Mouse (Mus musculus) cerebellum, postnatal 4 days (tissue): Measurements from ENCODE around the gene Smarcc1.
A peak's percentile ranks its signal among the peaks of the same experiment; 100 is the strongest.
"Not testable (repeated sequence)": the region's sequence is repeated elsewhere in the genome, so short reads cannot be mapped to it uniquely, and the experiment has no call there.

Source experiments
- DNase-seq, 2 experiments: peaks; one replicate each; pipeline ENCODE4 v3.0.0; 2022; ENCODE audit warnings: low spot score in 2 of 2, mixed read lengths in 1 of 2

The Smarcc1 gene

DNA sequence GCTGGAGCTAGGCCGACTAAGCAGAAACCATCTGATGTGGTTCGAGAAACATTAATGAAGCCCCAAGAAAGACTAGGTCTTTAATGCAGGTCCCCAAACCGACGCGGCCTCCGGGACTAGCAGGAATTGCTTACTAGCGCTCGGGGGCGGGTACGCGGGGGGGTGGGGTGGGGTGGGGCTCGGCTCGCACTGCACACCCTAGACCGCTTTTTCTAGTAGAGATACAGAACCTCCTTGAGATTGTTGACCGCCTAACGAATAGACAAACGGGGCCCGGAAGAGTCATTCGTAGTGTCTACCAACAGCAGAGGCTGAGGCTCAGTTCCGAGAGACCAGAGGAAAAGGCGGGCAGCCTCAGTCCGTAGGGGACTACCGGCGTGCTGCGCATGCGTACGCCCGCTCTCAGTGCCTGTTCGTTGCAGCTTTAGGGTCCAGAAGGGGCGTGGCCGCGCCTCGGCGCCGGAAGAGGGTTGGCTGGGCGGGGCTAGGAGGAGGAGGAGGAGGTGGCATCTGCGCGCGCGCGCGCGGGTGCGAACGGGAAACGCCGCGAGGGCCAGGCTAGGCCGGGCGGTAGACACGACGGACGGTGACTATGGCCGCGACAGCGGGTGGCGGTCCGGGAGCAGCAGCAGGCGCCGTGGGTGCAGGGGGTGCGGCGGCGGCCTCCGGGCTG is 14.2 kb downstream of the Smarcc1 start:
- peak; percentile 98 to 99 for DNase-seq

- no peak for DNase-seq
Measured at GRCm38 (mm10) chr9:110132201-110132605, 14.7 kb downstream of the Smarcc1 start.

DNA sequence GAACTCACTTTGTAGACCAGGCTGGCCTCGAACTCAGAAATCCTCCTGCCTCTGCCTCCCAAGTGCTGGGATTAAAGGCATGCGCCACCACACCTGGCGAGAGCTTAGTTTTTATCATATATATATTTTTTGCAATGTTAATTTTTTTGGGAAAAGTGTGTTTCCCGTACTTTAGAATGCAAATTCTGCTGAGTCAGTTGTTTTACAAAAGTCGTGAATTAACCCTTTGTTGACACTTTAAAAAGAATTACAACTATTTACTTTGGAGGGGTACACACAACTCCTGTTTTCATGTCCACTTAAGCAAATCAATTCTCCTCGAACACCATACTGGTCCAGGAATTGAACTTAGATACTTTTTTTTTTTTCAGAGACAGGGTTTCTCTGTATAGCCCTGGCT is 15.4 kb downstream of the Smarcc1 start:
- no peak for DNase-seq

DNA sequence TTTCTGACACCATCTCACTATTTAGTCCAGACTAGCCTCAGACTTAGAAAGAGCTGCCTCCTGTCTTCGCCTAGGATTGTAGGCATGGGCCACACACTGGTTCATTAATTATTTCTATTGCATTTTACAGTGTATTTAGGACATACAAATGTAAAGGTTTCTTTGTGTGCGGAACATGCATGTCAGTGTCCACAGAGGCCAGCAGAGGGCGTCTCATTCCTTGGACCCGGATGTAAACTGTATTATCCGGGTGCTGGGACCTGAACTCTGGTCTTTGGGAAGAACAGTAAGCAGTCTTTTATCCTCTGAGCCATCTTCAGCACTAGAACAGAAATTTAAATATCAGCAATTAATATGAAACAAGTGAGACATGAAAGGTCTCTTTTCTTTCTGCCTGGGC is 16.7 kb downstream of the Smarcc1 start:
- DNase-seq: no peak

- no peak for DNase-seq
Measured at GRCm38 (mm10) chr9:110139119-110139518, 21.6 kb downstream of the Smarcc1 start.

- no peak for DNase-seq
Measured at GRCm38 (mm10) chr9:110142097-110142496, 24.6 kb downstream of the Smarcc1 start.

DNA sequence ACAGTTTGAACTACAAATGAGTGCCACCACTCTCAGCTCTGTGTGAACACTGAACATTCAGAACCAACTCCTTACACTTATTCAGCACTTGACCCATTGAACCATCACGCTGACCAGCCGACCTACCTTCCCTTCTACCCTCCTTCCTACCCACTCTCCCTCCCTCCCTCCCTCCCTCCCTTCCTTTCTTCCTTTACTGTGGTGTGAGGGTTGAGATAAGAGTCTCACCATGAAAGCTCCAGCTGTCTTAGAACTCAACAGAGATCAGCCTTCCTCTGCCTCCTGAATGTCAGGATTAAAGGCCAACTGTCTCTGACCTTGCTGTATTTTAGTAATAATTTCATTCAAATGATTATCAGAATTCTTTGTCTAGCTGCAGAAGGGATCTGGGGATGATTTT is 31.1 kb downstream of the Smarcc1 start:
- DNase-seq: no peak

- DNase-seq: no peak
Measured at GRCm38 (mm10) chr9:110159036-110159435, 41.5 kb downstream of the Smarcc1 start.

DNA sequence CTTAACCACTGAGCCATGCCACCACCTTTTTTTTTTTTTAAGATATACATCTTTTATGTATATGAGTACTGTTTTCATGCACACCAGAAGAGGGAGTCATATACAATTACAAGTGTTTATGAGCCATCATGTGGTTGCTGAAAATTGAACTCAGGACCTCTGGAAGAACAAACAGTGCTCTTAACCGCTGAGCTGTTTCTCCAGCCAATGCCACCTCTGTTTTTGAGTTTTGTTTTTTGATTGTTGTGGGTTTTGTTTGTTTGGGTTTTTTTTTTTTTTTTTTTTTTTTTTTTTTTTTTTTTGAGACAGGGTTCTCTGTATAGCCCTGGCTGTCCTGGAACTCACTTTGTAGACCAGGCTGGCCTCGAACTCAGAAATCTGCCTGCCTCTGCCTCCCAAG is 43.0 kb downstream of the Smarcc1 start:
- DNase-seq: not testable (repeated sequence)

DNA sequence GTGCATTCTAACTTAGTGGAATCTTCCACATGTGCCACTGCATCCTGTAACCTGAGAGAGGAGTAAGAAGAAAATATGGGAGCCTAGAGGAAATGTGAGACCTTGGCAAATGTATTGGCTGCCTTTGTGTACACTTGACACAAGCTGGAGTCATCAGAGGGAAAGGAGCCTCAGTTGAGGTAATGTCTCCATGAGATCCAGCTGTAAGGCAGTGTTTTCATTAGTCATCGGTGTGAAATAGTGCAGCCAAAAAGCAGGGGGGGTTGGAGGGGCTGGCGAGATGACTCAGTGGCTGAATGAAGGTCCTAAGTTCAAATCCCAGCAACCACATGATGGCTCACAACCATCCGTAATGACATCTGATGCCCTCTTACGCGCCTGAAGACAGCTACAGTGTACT is 44.9 kb downstream of the Smarcc1 start:
- no peak for DNase-seq

DNA sequence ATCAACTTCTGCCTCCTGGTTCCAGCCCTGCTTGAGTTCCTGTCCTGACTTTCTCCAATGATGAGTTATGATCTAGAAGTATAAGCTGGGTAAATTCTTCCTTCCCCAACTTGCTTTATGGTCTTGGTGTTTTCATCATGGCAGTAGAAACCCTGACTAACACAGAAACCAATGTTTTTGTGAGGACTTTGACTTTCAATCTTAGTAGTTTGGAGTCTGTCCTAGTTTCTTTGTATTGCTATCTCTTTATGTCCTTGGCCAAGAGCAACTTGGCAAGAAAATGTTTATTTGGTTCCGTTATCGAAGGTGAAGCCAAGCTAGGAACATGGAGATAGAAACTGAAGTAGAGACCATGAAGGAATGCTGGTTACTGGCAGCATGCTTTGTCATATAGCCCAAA is 45.6 kb downstream of the Smarcc1 start:
- DNase-seq: no peak

GRCm38 (mm10) chr9:110170858-110171257 is 53.4 kb downstream of the Smarcc1 start:
- no peak for DNase-seq

- DNase-seq: no peak
Measured at GRCm38 (mm10) chr9:110199870-110200269, 82.4 kb downstream of the Smarcc1 start.

DNA sequence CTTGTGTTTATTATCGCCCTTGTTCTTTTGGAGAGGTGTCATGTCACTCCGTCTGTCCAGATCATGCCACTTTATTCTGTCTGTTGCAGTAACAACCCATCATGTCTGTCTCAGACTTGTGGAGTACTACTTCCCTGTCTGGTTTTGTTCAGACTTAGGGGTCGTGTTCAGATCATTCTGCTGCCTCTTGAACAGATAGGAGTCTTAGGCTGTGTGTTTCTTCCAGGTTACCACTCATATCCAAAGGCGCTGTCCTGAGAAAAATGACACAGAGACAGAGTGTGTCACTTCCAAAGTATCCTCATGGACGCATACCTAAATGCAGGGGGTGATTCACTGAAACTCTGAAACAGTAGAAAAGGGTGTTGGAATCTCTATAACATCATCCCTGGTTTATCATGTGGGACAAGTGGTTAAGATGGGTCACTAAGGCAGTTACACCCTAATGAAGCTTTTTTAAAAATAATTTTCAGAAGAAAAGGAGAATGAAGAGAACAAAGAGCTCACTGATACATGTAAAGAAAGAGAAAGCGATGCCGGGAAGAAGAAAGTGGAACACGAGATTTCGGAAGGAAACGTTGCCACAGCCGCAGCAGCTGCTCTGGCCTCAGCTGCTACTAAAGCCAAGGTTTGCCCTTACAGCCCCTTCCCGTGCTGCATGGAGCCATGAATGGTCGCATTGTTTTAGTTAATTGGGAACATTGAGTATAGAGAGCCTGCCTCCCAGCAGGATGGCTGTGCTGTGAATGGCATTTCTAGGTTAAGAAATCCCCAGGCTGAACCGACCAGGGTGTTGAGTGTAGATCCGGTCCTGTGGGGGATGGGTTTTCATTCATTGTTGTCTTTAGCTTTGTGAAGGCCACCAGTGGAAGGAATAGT is 88.3 kb downstream of the Smarcc1 start:
- DNase-seq: peak in 1 of 2 experiments; percentile 30

DNA sequence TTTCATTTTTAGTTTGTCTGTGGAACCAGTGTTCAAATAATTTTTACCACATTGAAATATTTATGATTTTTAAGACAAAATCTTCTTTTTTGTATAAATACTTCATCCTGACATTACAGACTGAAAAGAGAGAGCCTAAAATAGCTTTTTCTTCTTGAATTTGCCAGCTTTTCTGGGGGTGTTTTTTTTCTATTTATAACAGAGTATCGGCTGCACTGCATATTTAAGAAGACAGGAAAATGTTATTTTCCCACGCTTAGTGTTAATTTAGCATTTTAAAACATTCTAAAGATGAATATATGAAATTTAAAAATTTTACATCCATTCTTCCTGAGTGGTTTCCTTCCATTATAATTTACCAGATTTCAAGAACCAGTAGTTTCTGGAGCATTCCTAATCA is 88.9 kb downstream of the Smarcc1 start:
- DNase-seq: no peak

DNA sequence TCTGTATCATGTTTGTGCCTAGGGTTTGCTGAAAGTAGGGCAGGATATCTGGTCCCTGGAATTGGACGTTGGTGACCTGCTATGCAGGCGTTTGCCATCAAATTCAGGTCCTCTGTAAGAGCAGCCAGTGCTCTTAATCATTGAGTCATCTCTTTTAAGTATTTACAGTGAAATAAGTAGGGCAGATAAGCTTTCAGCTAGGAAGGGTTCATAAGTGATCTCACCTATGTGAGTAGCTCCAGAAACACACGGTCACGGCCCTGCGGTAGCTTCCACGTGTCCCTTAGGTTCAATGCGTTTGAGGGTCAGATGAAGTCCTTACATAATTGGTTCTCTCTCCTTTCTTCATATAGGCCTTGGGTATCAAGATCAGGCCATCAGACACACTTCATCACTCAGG is 90.8 kb downstream of the Smarcc1 start:
- DNase-seq: no peak

DNA sequence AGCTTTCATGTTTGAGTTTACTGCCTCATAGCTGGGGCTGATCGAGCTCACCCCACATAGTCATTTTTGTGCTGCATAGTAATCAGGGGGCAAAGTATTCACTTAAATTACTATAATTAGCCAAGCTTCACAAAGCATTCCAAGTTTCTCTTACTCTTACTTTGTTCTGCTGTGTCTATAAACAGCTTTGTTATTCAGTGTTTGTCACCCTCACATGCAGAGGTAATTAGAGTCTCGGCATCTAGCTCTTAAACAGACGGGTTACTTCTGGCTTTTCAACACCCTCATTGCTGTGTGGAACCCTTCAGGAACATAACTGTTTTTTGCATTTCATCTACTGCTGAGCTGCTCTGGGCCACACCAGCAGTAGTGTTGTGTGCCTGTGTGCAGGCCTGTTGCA is 91.5 kb downstream of the Smarcc1 start:
- no peak for DNase-seq

- no peak for DNase-seq
Measured at GRCm38 (mm10) chr9:110224273-110224672, 106.8 kb downstream of the Smarcc1 start.

GRCm38 (mm10) chr9:110226191-110226590 is 108.7 kb downstream of the Smarcc1 start:
- DNase-seq: no peak

GRCm38 (mm10) chr9:110228671-110229070 is 111.2 kb downstream of the Smarcc1 start:
- DNase-seq: no peak

GRCm38 (mm10) chr9:110229112-110229511 is 111.6 kb downstream of the Smarcc1 start:
- DNase-seq: no peak

GRCm38 (mm10) chr9:110229566-110230248 is 112.2 kb downstream of the Smarcc1 start:
- no peak for DNase-seq
